Mouse (Mus musculus) hematopoietic stem cell, adult 5-6 weeks (primary cell): Measurements from ENCODE around the gene Pla2g4e. TPM values are rescaled to one million over a fixed set of nuclear protein-coding genes. Genes with fewer than 3 reads are reported as not detected.

Experiments
- ATAC-seq, 2 experiments: fragments of 125-278 bp in 1 of 2; replicated peaks in 1 of 2; 2 replicates each; pipeline ENCODE4 v1.8.0; 2016 to 2017; ENCODE audit warnings: inconsistent platforms in 2 of 2, mild to moderate bottlenecking in 2 of 2, moderate number of reproducible peaks in 2 of 2, low read depth in 1 of 2, moderate TSS enrichment in 1 of 2; ENCODE audit not compliant: low FRiP score in 2 of 2, poor library complexity in 2 of 2, severe bottlenecking in 2 of 2, insufficient read depth in 1 of 2, low TSS enrichment in 1 of 2
- total RNA-seq: library from RNA; stranded (forward); fragments of 172-1452, 232-1000 nt; gene quantifications from 2 replicates; pipeline ENCODE4 v1.2.3, GENCODE M21; 2017

The Pla2g4e gene
- not detected in 2 replicates for total RNA-seq

DNA sequence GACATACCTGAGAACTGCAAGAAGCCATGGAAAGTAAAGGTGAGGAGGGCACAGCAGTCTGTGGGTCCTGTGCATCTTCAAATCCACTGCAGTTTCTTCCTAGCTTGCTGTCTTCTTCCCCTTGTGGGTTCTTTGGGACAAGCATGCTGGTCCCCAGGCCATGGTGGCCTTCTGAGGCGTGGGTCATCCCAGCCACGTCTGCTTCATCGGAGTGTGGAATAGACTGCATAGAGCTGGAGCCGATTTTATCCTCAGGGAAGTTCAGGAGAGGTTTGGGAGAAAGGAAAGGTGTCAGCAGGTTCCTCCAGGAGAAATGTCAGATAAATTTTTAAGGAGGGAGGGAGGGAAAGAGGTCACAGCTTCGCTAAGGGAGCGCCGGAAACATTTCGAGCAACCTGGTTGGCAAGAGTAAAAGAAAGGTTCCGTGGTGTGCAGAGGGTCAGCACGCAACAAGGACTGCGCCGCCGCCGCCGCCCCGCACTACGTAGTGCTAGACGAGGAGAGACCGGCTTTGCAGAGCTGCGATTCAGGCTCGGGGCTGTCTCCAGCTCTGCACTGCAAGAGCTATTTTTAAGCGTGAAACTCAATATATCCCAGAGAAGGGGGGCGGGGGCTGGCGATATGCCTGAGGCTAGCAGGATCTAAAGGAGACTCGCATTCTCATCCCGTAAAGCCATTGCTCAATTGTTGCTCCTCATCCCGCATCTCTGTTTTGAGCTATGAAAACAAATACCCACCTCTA is at the start of gene Pla2g4e:
Gene Pla2g4e, minus strand, starts transcription at position 657 of the 742 bp plus-strand sequence.
- ATAC-seq = peak; percentile 25 to 49; a peak in 1 of 4 replicates

DNA sequence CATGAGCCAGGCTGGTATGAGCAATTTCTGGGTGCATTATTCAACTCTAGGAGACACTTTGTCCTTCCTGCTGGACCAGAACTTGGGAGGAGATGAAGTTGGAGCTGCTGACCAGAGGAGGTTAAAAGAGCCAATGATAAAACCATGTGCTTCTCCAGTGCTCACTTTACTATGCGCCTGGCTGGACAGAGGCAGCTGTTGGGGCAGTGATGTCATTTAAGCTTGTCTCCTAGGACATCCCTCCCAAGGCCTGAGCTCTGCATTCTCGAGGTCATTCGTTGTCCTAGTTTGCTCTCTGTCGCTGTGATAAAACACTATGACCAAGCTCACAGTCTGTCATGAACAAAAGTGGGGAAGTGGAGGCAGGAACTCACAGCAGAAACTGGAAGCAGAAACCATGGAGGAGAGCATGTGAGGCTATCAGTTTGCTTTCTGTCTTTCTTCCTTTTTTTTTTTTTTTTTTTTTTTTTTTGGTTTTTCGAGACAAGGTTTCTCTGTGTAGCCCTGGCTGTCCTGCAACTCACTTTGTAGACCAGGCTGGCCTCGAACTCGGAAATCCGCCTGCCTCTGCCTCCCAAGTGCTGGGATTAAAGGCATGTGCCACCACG is 46.4 kb upstream of the Pla2g4e start:
- ATAC-seq = no peak

DNA sequence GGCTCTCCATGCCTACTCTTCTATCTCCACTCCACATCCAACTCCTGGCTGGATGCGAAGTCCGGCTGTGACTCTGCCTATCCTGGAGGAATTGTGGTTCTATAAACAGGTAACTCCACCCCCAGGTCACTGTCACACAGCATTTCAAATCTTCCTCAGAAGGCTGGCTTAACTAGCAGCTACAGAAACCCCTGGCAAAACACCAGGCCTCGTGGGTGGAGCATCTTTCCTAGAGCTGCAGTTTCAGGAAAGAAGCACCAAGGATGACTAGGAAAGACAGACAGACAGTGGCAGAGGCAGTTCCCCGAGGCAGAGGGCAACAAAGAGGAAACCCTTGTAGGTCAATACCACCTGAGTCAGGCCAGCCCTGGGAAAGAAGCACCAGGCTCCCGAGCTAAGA is 43.9 kb upstream of the Pla2g4e start, which contains the start of gene Pla2g4d:
Gene Pla2g4d, minus strand, starts transcription at position 203 of the 400 bp plus-strand sequence.
- ATAC-seq = no peak

DNA sequence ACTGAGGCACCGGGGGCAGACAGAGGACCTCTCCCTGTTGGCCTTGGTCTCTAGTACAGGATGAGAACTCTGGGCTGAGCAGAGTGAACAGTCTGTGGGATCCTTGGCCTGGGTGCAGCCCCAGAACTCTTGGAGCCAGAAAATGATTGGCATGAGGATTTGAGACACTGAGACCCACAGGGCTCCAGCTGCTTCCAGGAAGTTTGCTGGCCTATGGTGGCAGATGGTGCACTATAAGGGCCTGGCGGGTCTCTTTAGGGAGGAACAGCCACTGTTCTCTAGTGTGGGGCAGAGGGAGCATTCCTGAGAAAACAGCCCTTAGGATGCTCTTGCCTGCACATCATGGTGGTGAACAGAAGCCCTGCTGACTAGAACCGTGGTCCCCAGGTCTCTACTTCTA is 43.3 kb upstream of the Pla2g4e start:
- no peak for ATAC-seq

DNA sequence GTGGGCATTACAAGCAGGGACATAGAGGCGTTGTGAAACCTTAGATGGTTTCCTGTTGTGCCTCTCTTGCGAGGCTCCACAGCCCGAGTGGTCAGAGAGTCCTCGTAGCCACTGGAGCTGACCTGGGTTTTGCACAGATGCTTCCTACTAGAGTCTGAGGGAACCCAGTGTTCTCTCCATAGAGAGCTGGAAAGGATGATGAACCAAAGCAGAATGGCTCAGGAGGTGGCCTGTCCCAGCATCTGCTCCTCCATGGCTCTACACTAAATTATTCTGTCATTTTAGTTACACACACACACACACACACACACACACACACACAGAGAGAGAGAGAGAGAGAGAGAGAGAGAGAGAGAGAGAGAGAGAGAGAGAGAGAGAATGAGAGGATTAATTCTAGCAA is 40.5 kb upstream of the Pla2g4e start:
- no peak for ATAC-seq

DNA sequence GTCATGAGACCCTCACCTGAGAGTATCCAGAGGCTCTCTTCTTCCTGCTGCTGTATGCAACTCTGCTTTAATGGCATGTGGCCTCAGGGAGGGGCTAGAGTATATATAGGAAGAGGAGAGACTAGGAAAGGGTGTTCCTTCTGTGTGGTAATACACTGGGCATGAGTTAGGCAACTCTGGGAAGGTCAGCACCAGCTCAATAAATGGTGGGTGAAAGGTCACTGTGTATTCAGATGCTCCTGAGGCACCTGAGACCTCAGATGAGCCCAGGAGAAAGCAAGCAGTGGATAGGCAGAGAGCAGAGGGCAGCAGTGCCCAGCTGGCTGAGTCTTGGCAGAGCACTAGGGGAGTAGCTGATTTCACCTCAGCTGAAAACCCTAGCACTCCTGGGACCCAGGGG is 39.6 kb upstream of the Pla2g4e start:
- no peak for ATAC-seq

DNA sequence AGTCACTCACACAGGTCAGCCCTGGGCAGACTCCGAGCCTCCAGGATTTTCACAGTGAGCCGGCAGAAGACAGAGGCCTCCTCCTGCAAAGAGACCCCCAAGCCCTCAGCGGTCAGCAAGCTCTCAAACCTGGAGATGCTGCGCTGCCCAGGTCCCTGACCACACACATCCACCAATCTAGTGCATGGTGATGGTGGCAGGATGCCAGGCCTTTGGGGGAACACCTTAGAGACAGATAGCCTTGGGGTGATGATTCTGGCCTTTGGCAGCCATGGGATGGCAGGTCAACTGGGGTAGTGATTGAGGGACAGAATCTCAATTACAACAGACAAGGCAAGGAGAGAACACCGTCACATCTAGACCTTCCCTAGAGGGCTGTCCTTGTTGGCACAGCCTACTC is 39.0 kb upstream of the Pla2g4e start:
- no peak for ATAC-seq

DNA sequence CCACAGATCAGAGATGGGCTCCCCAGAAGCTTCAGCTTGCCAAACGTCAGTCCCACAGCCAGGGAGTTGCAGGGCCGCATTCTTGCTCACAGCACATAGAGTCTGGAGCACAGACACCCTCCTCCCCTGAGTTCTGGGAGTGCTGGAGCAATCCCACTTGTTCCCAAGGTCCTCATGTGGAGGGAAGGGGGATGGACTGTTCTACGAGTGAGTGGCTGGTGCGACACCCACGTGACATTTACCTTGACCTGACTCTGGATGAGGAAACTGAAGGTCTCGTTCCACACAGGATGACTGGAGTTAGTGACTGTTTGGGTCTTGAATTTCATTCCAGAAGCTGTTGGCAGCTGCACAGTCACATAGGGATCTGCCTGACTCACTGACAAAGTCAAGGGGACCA is 38.4 kb upstream of the Pla2g4e start:
- ATAC-seq = no peak

DNA sequence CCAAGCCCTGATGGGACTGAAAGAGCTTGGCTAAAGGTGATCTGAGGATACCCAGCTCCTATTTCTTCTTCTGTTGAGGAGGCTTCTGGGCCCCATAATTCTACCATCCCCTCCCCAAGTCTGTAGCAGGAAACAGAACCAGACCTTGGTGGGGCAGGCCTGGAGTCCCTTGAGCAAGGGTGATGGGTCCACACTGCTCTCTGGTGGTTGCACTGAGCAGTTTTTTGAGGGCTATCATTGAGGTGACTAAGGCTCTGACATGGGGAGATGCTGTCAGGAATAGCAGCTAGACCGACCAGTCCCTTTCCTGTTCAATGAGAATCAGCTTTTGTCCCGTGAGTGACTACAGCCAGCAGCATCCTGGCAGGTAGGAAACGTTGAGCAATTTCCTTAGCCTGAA is 36.1 kb upstream of the Pla2g4e start:
- ATAC-seq = no peak

DNA sequence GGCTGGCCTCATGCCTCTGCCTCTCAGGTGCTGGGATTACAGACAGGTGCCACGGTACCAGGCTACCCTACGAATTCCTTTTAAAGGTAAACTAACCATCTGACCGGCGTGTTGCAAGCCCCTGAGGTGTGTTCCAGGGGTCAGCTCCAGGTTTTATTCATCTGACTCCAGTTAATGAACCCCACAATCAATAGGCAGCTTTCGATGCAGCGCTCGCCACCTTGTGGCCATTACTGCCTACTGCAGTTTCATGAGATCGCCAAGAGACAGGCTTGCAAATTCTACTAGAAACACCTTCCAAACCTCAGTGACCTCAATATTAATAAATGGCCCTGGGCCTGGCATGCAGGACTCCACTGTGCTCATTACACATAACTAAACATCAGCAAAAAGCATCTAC is 34.8 kb upstream of the Pla2g4e start:
- peak; percentile 50 to 51; a peak in 3 of 4 replicates for ATAC-seq

DNA sequence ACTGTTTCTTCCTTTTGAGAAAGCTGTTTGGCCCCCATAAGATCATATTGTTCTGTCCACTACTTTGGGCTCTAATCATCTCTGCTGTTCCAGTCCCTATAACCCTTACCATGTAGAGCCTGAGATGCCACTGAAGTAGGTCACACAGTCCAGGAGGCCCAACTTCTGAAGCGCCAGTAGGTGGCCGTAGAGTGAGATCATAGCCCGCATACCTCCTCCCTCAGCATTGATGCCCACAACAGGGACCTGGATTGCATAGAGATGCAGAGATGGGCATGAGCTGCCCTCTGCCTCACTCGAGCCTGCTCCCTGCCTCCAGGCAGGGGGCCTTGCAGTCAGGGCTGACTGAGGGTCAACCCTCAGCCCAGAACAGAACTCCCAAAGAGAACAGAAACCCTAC is 31.8 kb upstream of the Pla2g4e start:
- no peak for ATAC-seq

DNA sequence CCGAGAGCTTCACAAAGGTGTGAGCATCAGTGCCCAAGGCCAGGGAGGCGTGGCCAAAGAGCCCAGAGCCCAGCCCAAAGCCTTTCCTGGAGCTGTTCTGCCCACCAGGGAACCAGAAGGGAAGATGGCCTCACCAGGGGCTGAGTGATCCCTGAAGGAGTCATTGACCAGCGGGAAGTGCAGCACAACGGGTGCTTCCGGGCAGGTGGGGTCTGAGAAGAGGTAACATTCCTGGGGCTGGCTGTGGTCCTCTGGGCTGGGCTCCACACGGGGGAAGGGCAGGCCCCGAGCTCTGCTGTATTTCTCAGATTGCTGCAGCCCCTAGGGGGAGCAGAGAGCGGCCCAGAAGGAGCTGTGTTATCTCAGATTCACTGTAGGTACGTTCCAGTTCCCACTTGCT is 23.5 kb upstream of the Pla2g4e start:
- ATAC-seq = peak; percentile 73; a peak in 2 of 4 replicates

DNA sequence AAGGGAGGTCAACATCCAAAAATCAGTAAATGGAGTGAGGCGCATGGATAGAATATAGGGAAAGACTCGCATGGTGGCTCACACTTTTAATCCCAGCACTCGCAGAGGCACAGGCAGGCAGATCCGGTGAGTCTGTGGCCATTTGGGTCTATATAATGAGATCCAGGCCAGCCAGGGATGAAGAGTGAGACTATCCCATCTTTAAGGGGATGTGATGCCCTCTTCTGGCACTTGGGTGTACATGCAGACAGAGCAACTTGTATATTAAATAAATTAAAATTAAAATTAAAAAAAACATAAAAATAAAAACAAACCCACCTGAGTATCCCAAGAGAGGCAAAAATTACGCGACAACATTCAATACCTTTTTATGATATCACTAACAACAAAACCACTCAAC is 20.4 kb upstream of the Pla2g4e start:
- ATAC-seq = no peak

DNA sequence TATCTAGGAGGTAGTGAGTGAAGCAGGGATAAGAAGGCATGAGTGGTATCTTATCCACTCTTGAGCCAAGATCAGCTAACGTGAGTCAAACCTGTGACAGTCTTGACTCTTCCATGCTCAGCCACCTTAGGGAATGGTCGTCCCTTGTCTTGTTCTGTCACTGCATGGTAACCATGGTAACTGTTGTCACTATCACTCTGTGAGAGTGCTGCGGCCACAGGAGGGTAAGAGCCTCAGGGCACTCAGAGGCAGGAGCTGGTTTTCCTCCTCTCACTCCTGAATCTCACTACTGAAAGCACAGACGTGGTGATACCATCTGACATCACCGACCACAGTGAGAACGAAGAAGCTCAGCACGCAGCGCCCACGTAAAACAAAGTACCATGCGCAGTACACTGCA is 19.7 kb upstream of the Pla2g4e start:
- ATAC-seq = no peak

DNA sequence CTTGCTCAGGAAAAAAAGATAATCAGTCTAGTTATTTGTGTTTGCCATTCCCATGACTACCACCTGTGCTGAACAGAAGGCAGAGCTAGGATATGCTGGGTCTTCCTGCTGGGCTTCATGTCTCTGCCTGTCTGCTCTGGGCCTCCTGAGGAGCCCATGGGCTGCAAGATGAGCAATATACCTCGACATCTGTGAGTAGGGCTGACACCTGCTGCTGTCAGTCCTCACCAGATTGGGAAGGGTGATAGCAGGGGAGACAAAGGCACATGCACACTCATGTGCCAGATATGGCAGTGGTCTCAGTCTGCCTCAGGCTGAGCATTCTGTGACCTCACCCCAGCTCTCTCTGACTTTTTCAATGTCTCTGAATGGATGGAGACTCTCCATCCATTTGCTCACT is 17.7 kb upstream of the Pla2g4e start:
- ATAC-seq = no peak

DNA sequence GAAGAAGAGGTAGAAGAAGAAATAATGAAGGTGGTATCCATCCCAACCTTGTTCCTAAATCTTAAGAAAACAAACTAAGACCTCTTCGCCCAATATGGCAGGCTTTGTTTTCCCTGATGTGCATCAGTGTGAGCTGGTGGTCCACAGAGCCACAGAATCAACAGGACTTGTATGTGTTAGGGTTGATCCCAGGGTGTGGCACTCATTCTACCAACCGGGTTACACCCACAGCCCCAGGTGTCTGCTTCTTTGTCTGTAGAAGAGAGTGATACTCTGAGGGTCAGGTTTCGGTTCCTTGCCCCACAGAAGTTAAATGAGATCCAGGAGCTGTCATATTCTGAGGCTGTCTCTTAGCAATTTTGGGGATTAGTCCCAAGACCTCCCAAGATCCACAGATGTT is 16.2 kb upstream of the Pla2g4e start:
- no peak for ATAC-seq

DNA sequence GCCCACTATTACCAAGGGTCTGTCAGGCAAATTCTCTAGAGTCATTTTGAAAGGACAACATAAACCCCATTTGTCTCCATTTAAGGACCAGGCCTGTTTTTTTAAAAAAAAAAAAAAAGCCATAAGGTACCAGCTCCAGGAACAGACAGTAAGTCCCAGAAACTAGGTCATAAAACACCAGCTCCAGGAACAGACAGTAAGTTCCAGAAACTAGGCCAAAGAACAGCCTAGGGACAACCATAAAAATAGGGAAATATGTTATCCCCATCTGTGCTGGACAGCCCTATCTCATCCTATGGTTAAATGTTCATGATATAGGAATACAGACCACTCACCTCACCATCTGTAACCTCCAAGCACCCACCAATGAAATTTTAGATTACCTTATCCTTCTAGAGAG is 11.1 kb upstream of the Pla2g4e start:
- no peak for ATAC-seq

DNA sequence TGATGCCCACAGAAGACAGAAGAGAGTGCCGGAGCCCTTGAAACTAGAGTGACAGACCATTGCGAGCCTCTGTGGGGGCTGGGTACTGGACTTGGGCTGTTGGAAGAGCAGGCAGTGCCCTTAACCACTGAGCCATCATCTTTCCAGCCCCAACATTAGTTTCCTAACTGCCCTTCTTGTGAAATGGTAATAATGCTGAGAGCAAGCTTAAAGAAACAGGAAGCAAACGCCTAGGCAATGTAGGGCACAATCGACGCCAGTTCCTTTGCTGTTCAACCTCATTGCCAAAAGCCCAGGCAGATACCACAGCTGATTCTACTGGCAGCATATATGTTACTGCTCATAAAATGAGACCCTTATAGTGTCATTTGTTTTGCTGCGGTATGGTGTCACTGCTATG is 7.5 kb upstream of the Pla2g4e start:
- ATAC-seq = peak; percentile 7 to 53; a peak in 3 of 4 replicates
